Mouse (Mus musculus): ENCODE measurements around the gene Cd81. TPM values are rescaled to one million over a fixed set of nuclear protein-coding genes. Genes with fewer than 3 reads are reported as not detected.

The Cd81 gene
- total and polyA plus RNA-seq, 3 experiments = 105 to 133 TPM; not detected in 1

DNA sequence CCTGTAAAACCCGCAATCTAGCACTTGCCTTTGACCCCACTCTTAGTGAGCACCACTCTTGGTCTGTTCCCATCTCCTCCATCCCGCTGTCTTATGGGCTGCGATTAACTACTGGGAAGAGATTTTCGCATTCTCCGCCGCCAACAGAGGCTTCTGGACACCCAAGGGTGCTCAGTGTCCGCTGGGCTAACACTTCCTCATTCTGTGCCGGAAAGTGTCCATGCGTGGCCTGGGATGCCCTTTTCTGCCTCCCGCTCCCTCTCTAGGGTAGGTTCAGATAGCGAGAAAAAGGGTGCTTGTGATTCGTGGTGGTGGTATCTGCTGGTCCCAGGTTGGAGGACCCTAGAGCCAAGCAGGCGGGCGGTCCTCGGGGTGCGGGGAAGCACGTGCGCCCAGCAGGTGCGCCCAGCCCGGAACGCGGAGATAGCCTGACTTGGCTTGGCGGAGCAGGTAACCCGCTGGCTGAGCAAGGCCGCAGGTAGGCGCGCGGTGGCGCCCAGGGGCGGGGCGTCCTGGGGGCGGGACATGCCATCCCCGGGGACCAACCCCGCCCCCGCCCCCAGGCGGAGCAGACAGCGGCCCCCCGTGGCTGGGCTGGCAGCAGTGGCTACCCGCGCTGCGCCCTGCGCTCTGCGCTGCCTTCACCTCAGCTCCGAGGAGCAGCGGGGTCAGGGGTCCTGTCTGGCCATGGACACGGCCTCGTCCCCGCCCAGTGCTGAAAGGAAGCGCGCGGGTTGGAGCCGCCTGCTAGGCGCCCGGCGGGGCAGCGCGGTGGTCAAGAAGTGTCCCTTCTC, 54.3 kb downstream of the Cd81 start:
- DNase-seq (ENCODE audit: low read depth, low spot score) = peak; percentile 47
- Histone ChIP-seq H3K9ac (ENCODE audit: control insufficient read depth, low read depth, low read length, poor library complexity, severe bottlenecking) (peak overlapping the region; percentile 28; the same call in 1 of the 2 replicates), H3K4me1 (ENCODE audit: control insufficient read depth in 1 of 2, insufficient read depth in 2 of 2, low read length in 2 of 2) (peaks cover 11 to 27% of the 10 kb centered on the region in 2 experiments), H3K27me3 (ENCODE audit: control insufficient read depth in 1 of 2, insufficient read depth in 2 of 2, low read length in 2 of 2) (peaks cover 0 to 1% of the 10 kb centered on the region in 2 experiments; a peak in 1 of 4 replicates), H3K79me2 (ENCODE audit: control insufficient read depth, insufficient read depth, low read length, poor library complexity) (no peaks in the 10 kb centered on the region), H3K27ac (ENCODE audit: control insufficient read depth, low read depth, low read length) (no peak overlapping the region), H3K9me3 (replicated peaks; ENCODE audit: insufficient read depth, low read length) (no peaks in the 10 kb centered on the region), H3K4me3 (ENCODE audit: control insufficient read depth in 1 of 2, insufficient read depth in 1 of 2, low read depth in 2 of 2, low read length in 2 of 2) (peak overlapping the region; percentile 38 to 41; a peak in 3 of 4 replicates), H3K36me3 (ENCODE audit: control insufficient read depth in 1 of 2, insufficient read depth in 2 of 2, low read length in 2 of 2) (peaks cover 0 to 15% of the 10 kb centered on the region in 2 experiments; a peak in 2 of 4 replicates)
- TF ChIP-seq MAX (IDR thresholded peaks at IDR 0.05; ENCODE audit: low read length) = 0 out of 2 replicates have a peak, but pooled peaks have one; percentile 25
- TF ChIP-seq GABPA (IDR thresholded peaks at IDR 0.05; ENCODE audit: low read depth, low read length) = no peak
- TF ChIP-seq BHLHE40 (IDR thresholded peaks at IDR 0.05; ENCODE audit: borderline replicate concordance, low read depth, low read length) = peak; percentile 52; the same call in 1 of the 2 replicates
- TF ChIP-seq RCOR1 (IDR thresholded peaks at IDR 0.05; ENCODE audit: low read depth, low read length) = no peak
- peak in 2 of 3 experiments; percentile 7 to 41; a peak in 3 of 6 replicates for TF ChIP-seq CTCF (IDR thresholded peaks at IDR 0.05 in 2 of 3, conservative IDR thresholded peaks at IDR 0.05 in 1 of 3; ENCODE audit: control insufficient read depth in 1 of 3, insufficient read depth in 1 of 3, low read depth in 2 of 3, low read length in 3 of 3, poor library complexity in 1 of 3, severe bottlenecking in 1 of 3)
- 0 out of 4 replicates have a peak, but pooled peaks of 1 of the 2 experiments have one; percentile 4 for TF ChIP-seq EP300 (IDR thresholded peaks at IDR 0.05; ENCODE audit: low read depth in 1 of 2, low read length in 2 of 2)
- TF ChIP-seq KAT2A (conservative IDR thresholded peaks at IDR 0.05; ENCODE audit: low read depth, low read length) = no peak

DNA sequence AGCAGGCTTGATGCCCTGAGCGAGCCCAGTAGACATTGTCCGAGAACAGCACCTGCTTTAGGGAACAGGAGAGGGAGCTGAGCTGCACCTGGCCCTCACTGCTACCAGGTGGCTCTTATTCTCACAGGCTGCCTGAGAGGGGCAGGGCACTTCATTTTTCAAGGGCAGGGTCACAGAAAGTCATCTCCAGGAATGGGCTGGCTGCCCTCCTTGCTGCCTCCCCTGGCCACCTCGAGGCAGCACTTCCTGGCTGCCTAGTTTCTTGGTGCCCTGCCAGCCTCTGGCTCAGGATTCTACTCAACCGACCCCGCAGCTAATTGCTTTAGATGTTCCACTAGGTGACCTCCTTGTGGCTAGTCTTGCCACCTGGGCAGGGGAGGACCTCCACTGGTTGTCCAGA, 55.7 kb downstream of the Cd81 start:
- Histone ChIP-seq H3K9me3 (replicated peaks; ENCODE audit: insufficient read depth, low read length) (no peaks in the 10 kb centered on the region), H3K27ac (ENCODE audit: control insufficient read depth, low read depth, low read length) (no peak overlapping the region), H3K79me2 (ENCODE audit: control insufficient read depth, insufficient read depth, low read length, poor library complexity) (no peaks in the 10 kb centered on the region), H3K27me3 (ENCODE audit: control insufficient read depth in 1 of 2, insufficient read depth in 2 of 2, low read length in 2 of 2) (peaks cover 0 to 1% of the 10 kb centered on the region in 2 experiments; a peak in 1 of 4 replicates), H3K9ac (ENCODE audit: control insufficient read depth, low read depth, low read length, poor library complexity, severe bottlenecking) (no peak overlapping the region), H3K4me1 (ENCODE audit: control insufficient read depth in 1 of 2, insufficient read depth in 2 of 2, low read length in 2 of 2) (peaks cover 13 to 28% of the 10 kb centered on the region in 2 experiments), H3K4me3 (ENCODE audit: control insufficient read depth in 1 of 2, insufficient read depth in 1 of 2, low read depth in 2 of 2, low read length in 2 of 2) (no peak overlapping the region), H3K36me3 (ENCODE audit: control insufficient read depth in 1 of 2, insufficient read depth in 2 of 2, low read length in 2 of 2) (peaks cover 0 to 15% of the 10 kb centered on the region in 2 experiments; a peak in 2 of 4 replicates)
- TF ChIP-seq E2F4 (IDR thresholded peaks at IDR 0.05; ENCODE audit: borderline replicate concordance, low read depth, low read length) (no peak), UBTF (IDR thresholded peaks at IDR 0.05; ENCODE audit: borderline replicate concordance, insufficient read depth, low read depth, low read length) (no peak), TAL1 (IDR thresholded peaks at IDR 0.05; ENCODE audit: low read length) (no peak), MAZ (IDR thresholded peaks at IDR 0.05; ENCODE audit: low read depth, low read length) (no peak), MEF2A (IDR thresholded peaks at IDR 0.05; ENCODE audit: extremely low read depth, insufficient replicate concordance, low read depth, low read length, poor library complexity, severe bottlenecking) (no peak), MYC (IDR thresholded peaks at IDR 0.05; ENCODE audit: low read depth, low read length) (no peak), ZKSCAN1 (IDR thresholded peaks at IDR 0.05; ENCODE audit: low read depth, low read length) (no peak), POLR2A (IDR thresholded peaks at IDR 0.05; ENCODE audit: control insufficient read depth in 1 of 2, insufficient read depth in 1 of 2, low read depth in 1 of 2, low read length in 2 of 2, poor library complexity in 1 of 2) (no peak), MXI1 (IDR thresholded peaks at IDR 0.05; ENCODE audit: low read depth, low read length) (no peak), BHLHE40 (IDR thresholded peaks at IDR 0.05; ENCODE audit: borderline replicate concordance, low read depth, low read length) (no peak), RAD21 (IDR thresholded peaks at IDR 0.05; ENCODE audit: low read depth, low read length) (no peak), SIN3A (IDR thresholded peaks at IDR 0.05; ENCODE audit: low read length) (no peak), POLR2AphosphoS2 (IDR thresholded peaks at IDR 0.05; ENCODE audit: low read length) (no peak), RCOR1 (IDR thresholded peaks at IDR 0.05; ENCODE audit: low read depth, low read length) (no peak), KAT2A (conservative IDR thresholded peaks at IDR 0.05; ENCODE audit: low read depth, low read length) (no peak), ETS1 (IDR thresholded peaks at IDR 0.05; ENCODE audit: low read depth, low read length) (no peak), CHD1 (IDR thresholded peaks at IDR 0.05; ENCODE audit: low read depth, low read length) (no peak), CHD2 (IDR thresholded peaks at IDR 0.05; ENCODE audit: low read length) (no peak)
- DNase-seq (ENCODE audit: low read depth, low spot score) = no peak

Measured in MEL (cell line).